Mouse (Mus musculus) MEL (cell line): Measurements from ENCODE around the gene Slc35b4. TPM values are rescaled to one million over a fixed set of nuclear protein-coding genes. Genes with fewer than 3 reads are reported as not detected.

Experiments used
- DNase-seq: peaks from one replicate; pipeline ENCODE4 v3.0.0; 2011; ENCODE audit warnings: low read depth, low spot score
- H3K27ac ChIP-seq: 2 replicates; pipeline ENCODE4 v1.5.1; 2012; ENCODE audit warnings: low read depth, mild to moderate bottlenecking, control low read depth, low read length, moderate library complexity; ENCODE audit not compliant: control insufficient read depth
- H3K27me3 ChIP-seq, 2 experiments: fragments of 150-350 bp in 1 of 2; sonication (generic) in 1 of 2; 2 replicates each; pipeline ENCODE4 v1.6.1; 2012; ENCODE audit warnings: low read length in 2 of 2, mild to moderate bottlenecking in 2 of 2, improper control_type of control experiment in 1 of 2, moderate library complexity in 1 of 2; ENCODE audit not compliant: insufficient read depth in 2 of 2, control insufficient read depth in 1 of 2
- H3K36me3 ChIP-seq, 2 experiments: 2 replicates each; pipeline ENCODE4 v1.6.1; 2012 to 2014; ENCODE audit warnings: low read length in 2 of 2, improper control_type of control experiment in 1 of 2, inconsistent platforms in 1 of 2, mild to moderate bottlenecking in 1 of 2; ENCODE audit not compliant: insufficient read depth in 2 of 2, control insufficient read depth in 1 of 2
- H3K4me1 ChIP-seq, 2 experiments: fragments of 150-350 bp in 1 of 2; sonication (generic) in 1 of 2; 2 replicates each; pipeline ENCODE4 v1.6.1; 2012; ENCODE audit warnings: low read length in 2 of 2, improper control_type of control experiment in 1 of 2, mild to moderate bottlenecking in 1 of 2; ENCODE audit not compliant: insufficient read depth in 2 of 2, control insufficient read depth in 1 of 2
- H3K4me3 ChIP-seq, 2 experiments: fragments of 150-350 bp in 1 of 2; sonication (generic) in 1 of 2; 2 replicates each; pipeline ENCODE4 v1.5.1; 2012; ENCODE audit warnings: low read depth in 2 of 2, low read length in 2 of 2, mild to moderate bottlenecking in 2 of 2, moderate library complexity in 2 of 2, control low read depth in 1 of 2, improper control_type of control experiment in 1 of 2; ENCODE audit not compliant: control insufficient read depth in 1 of 2, insufficient read depth in 1 of 2
- H3K79me2 ChIP-seq: 2 replicates; pipeline ENCODE4 v1.6.1; 2012; ENCODE audit warnings: mild to moderate bottlenecking, low read length, moderate library complexity; ENCODE audit not compliant: control insufficient read depth, poor library complexity, insufficient read depth
- H3K9ac ChIP-seq: 2 replicates; pipeline ENCODE4 v1.6.1; 2012; ENCODE audit warnings: low read depth, mild to moderate bottlenecking, control low read depth, low read length, moderate library complexity; ENCODE audit not compliant: control insufficient read depth, poor library complexity, severe bottlenecking
- H3K9me3 ChIP-seq: fragments of 150-350 bp; sonication (generic); replicated peaks from 2 replicates; pipeline ENCODE4 v1.6.1; 2012; ENCODE audit warnings: mild to moderate bottlenecking, low read length, improper control_type of control experiment, moderate library complexity; ENCODE audit not compliant: insufficient read depth
- BHLHE40 ChIP-seq: IDR thresholded peaks from 2 replicates; pipeline ENCODE4 v1.6.1; 2012; ENCODE audit warnings: low read depth, mild to moderate bottlenecking, inconsistent platforms, low read length, improper control_type of control experiment, borderline replicate concordance
- CHD1 ChIP-seq: IDR thresholded peaks from 2 replicates; pipeline ENCODE4 v1.6.1; 2012; ENCODE audit warnings: low read depth, mild to moderate bottlenecking, inconsistent platforms, low read length, improper control_type of control experiment
- CHD2 ChIP-seq: IDR thresholded peaks from 2 replicates; pipeline ENCODE4 v1.6.1; 2011; ENCODE audit warnings: low read length, improper control_type of control experiment
- E2F4 ChIP-seq: IDR thresholded peaks from 2 replicates; pipeline ENCODE4 v1.6.1; 2011; ENCODE audit warnings: low read depth, low read length, improper control_type of control experiment, borderline replicate concordance
- ELF1 ChIP-seq: IDR thresholded peaks from 2 replicates; pipeline ENCODE4 v1.6.1; 2014; ENCODE audit warnings: low read depth, mild to moderate bottlenecking, inconsistent platforms, low read length, improper control_type of control experiment, moderate library complexity
- ETS1 ChIP-seq: IDR thresholded peaks from 2 replicates; pipeline ENCODE4 v1.6.1; 2012; ENCODE audit warnings: low read depth, mild to moderate bottlenecking, inconsistent platforms, low read length, improper control_type of control experiment, moderate library complexity
- GATA1 ChIP-seq: IDR thresholded peaks from 2 replicates; pipeline ENCODE4 v1.6.1; 2011; ENCODE audit warnings: low read depth, low read length, improper control_type of control experiment
- HCFC1 ChIP-seq: IDR thresholded peaks from 2 replicates; pipeline ENCODE4 v1.6.1; 2012; ENCODE audit warnings: low read depth, mild to moderate bottlenecking, inconsistent platforms, low read length, improper control_type of control experiment, moderate library complexity
- JUND ChIP-seq: IDR thresholded peaks from 2 replicates; pipeline ENCODE4 v1.6.1; 2011; ENCODE audit warnings: low read depth, mild to moderate bottlenecking, improper control_type of control experiment, low read length
- KAT2A ChIP-seq: conservative IDR thresholded peaks from 2 replicates; pipeline ENCODE4 v1.6.1; 2012; ENCODE audit warnings: low read depth, low read length, improper control_type of control experiment, inconsistent platforms
- MAX ChIP-seq: IDR thresholded peaks from 2 replicates; pipeline ENCODE4 v1.6.1; 2011; ENCODE audit warnings: low read length, improper control_type of control experiment
- MXI1 ChIP-seq: IDR thresholded peaks from 2 replicates; pipeline ENCODE4 v1.6.1; 2011; ENCODE audit warnings: mild to moderate bottlenecking, low read depth, low read length, improper control_type of control experiment
- MYB ChIP-seq: IDR thresholded peaks from 2 replicates; pipeline ENCODE4 v1.6.1; 2011; ENCODE audit warnings: mild to moderate bottlenecking, low read depth, low read length, improper control_type of control experiment
- NELFE ChIP-seq: IDR thresholded peaks from 2 replicates; pipeline ENCODE4 v1.6.1; 2011; ENCODE audit warnings: low read depth, low read length, improper control_type of control experiment
- RCOR1 ChIP-seq: IDR thresholded peaks from 2 replicates; pipeline ENCODE4 v1.6.1; 2012; ENCODE audit warnings: low read depth, mild to moderate bottlenecking, inconsistent platforms, low read length, improper control_type of control experiment
- SIN3A ChIP-seq: IDR thresholded peaks from 2 replicates; pipeline ENCODE4 v1.6.1; 2012; ENCODE audit warnings: low read length, improper control_type of control experiment, inconsistent platforms
- TAL1 ChIP-seq: IDR thresholded peaks from 2 replicates; pipeline ENCODE4 v1.6.1; 2012; ENCODE audit warnings: mild to moderate bottlenecking, inconsistent platforms, low read length, moderate library complexity, mixed read lengths
- TBP ChIP-seq: IDR thresholded peaks from 2 replicates; pipeline ENCODE4 v1.8.0; 2011; ENCODE audit warnings: low read depth, low read length, improper control_type of control experiment
- TCF12 ChIP-seq: IDR thresholded peaks from 2 replicates; pipeline ENCODE4 v1.6.1; 2014; ENCODE audit warnings: low read depth, mild to moderate bottlenecking, inconsistent platforms, low read length, improper control_type of control experiment, moderate library complexity
- USF1 ChIP-seq: IDR thresholded peaks from 2 replicates; pipeline ENCODE4 v1.6.1; 2014; ENCODE audit warnings: low read depth, mild to moderate bottlenecking, inconsistent platforms, low read length, improper control_type of control experiment, moderate library complexity
- ZNF384 ChIP-seq: IDR thresholded peaks from 2 replicates; pipeline ENCODE4 v1.6.1; 2012; ENCODE audit warnings: low read depth, mild to moderate bottlenecking, inconsistent platforms, low read length, improper control_type of control experiment
- polyA plus RNA-seq, 2 experiments: library from polyadenylated mRNA; stranded (reverse) in 1 of 2; unstranded in 1 of 2; fragments of >175 nt in 1 of 2; fragments of >200 nt in 1 of 2; gene quantifications; 2 replicates each; pipeline versions ENCODE4 v1.2.1 to v1.2.4; 2012; ENCODE audit warnings: low replicate concordance in 2 of 2, low read depth in 1 of 2; ENCODE audit not compliant: insufficient read length in 2 of 2, insufficient read depth in 1 of 2, missing spikeins in 1 of 2
- total RNA-seq: library from RNA; depleted of rRNA; stranded (reverse); fragments of 300-350 nt; gene quantifications from 2 replicates; pipeline ENCODE4 v1.2.3, GENCODE M21; 2012

Slc35b4 gene
- total and polyA plus RNA-seq, 3 experiments, result 6.1 to 10.7 TPM; not detected in 1

- no peak for TF ChIP-seq SIN3A
- no peak for TF ChIP-seq ELF1
- TF ChIP-seq TAL1, result no peak
- no peak for TF ChIP-seq MXI1
- TF ChIP-seq USF1, result no peak
- TF ChIP-seq MYB, result no peak
- TF ChIP-seq TBP, result no peak
- TF ChIP-seq NELFE, result no peak
- no peak for TF ChIP-seq GATA1
- TF ChIP-seq BHLHE40, result no peak
- TF ChIP-seq CHD1, result no peak
- no peaks in the 10 kb centered on the region for H3K9me3 ChIP-seq
- H3K4me1 ChIP-seq, result no peaks in the 10 kb centered on the region
- H3K36me3 ChIP-seq, result no peaks in the 10 kb centered on the region
- no peak for DNase-seq
- no peaks in the 10 kb centered on the region; a peak in 2 of 4 replicates for H3K27me3 ChIP-seq
- H3K79me2 ChIP-seq, result no peaks in the 10 kb centered on the region
- no peak overlapping the region for H3K4me3 ChIP-seq
- H3K27ac ChIP-seq, result no peak overlapping the region
- H3K9ac ChIP-seq, result no peak overlapping the region
Measured at GRCm38 (mm10) chr6:34148639-34149038, 28.3 kb downstream of the Slc35b4 start.

GRCm38 (mm10) chr6:34148021-34148420 is 28.9 kb downstream of the Slc35b4 start:
- Histone ChIP-seq H3K9ac (no peak overlapping the region), H3K27me3 (no peaks in the 10 kb centered on the region; a peak in 2 of 4 replicates), H3K4me1 (no peaks in the 10 kb centered on the region), H3K9me3 (no peaks in the 10 kb centered on the region), H3K4me3 (no peak overlapping the region), H3K79me2 (no peaks in the 10 kb centered on the region), H3K27ac (no peak overlapping the region), H3K36me3 (no peaks in the 10 kb centered on the region)
- no peak for TF ChIP-seq JUND
- TF ChIP-seq ETS1, result no peak
- TF ChIP-seq MXI1, result no peak
- TF ChIP-seq MAX, result no peak
- no peak for TF ChIP-seq TCF12
- no peak for TF ChIP-seq TAL1
- no peak for TF ChIP-seq TBP
- TF ChIP-seq BHLHE40, result no peak
- TF ChIP-seq KAT2A, result no peak
- no peak for TF ChIP-seq ZNF384
- TF ChIP-seq E2F4, result no peak
- no peak for TF ChIP-seq CHD2
- no peak for TF ChIP-seq HCFC1
- TF ChIP-seq SIN3A, result no peak
- no peak for TF ChIP-seq RCOR1
- TF ChIP-seq NELFE, result no peak
- DNase-seq, result no peak
